Mouse (Mus musculus) midbrain, embryonic 12.5 days (tissue): ENCODE data around the gene Fkbp4. TPM values are rescaled to one million over a fixed set of nuclear protein-coding genes. Genes with fewer than 3 reads are reported as not detected.
"Not testable (repeated sequence)": the region's sequence is repeated elsewhere in the genome, so short reads cannot be mapped to it uniquely, and the experiment has no call there.

Source experiments
- ATAC-seq: fragments of 200-750 bp; cut with Nextera tagmentation; 2 replicates; pipeline ENCODE4 v1.8.0; 2017; ENCODE audit warnings: low read depth, moderate TSS enrichment, moderate library complexity; ENCODE audit not compliant: low FRiP score
- H3K27ac ChIP-seq: fragments of 300-500 bp; sonication (generic); replicated peaks from 2 replicates; pipeline ENCODE4 v1.5.1; 2016; ENCODE audit warnings: mild to moderate bottlenecking
- H3K27me3 ChIP-seq: fragments of 300-500 bp; sonication (generic); 2 replicates; pipeline ENCODE4 v1.6.1; 2016; ENCODE audit warnings: mild to moderate bottlenecking
- H3K36me3 ChIP-seq: fragments of 300-500 bp; sonication (generic); 2 replicates; pipeline ENCODE4 v1.6.1; 2016
- H3K4me1 ChIP-seq: fragments of 300-500 bp; sonication (generic); 2 replicates; pipeline ENCODE4 v1.6.1; 2016
- H3K4me2 ChIP-seq: fragments of 300-500 bp; sonication (generic); replicated peaks from 2 replicates; pipeline ENCODE4 v1.6.1; 2016; ENCODE audit warnings: mild to moderate bottlenecking, moderate library complexity
- H3K4me3 ChIP-seq: fragments of 300-500 bp; sonication (generic); 2 replicates; pipeline ENCODE4 v1.5.1; 2016; ENCODE audit warnings: mild to moderate bottlenecking
- H3K9ac ChIP-seq: fragments of 300-500 bp; sonication (generic); replicated peaks from 2 replicates; pipeline ENCODE4 v1.6.1; 2016; ENCODE audit warnings: mild to moderate bottlenecking, moderate library complexity
- H3K9me3 ChIP-seq: fragments of 300-500 bp; sonication (generic); 2 replicates; pipeline ENCODE4 v1.6.1; 2016; ENCODE audit warnings: mild to moderate bottlenecking
- WGBS: fragments of 180-500 bp; shearing (Covaris S2); methylation state at CpG from one replicate; pipeline ENCODE4 v1.1.7; 2016; 5-methylcytosine and 5-hydroxymethylcytosine counted together
- polyA plus RNA-seq: library from polyadenylated mRNA; unstranded; fragments of >200 nt; fragmentation: Nextera tagmentation; extraction: Ambion mirVana; gene quantifications from 2 replicates; pipeline ENCODE4 v1.2.1, GENCODE M21; 2016

Fkbp4 gene
- polyA plus RNA-seq, 1 experiment from 2014 or later, result 515 TPM

DNA sequence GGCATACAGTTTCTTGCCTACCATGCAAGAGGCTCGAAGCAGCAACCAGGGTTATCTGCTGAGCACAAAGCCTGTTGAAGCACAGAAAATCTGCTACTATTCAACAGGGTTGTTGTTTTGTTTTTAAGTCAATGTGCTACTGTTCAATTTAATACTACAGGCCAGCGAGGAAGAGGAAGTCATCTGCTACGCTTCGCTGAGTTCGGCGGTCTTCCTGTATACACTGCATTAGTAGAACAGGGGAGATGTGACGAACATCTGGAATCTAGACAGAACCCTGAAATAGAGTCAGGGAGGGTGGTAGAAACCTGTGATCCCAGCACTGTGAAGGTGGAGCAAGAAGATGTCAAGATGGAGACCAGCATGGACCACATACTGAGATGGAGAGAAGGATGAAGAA, 54.7 kb downstream of the Fkbp4 start:
- no peak for ATAC-seq
- Histone ChIP-seq H3K36me3 (no peaks in the 10 kb centered on the region), H3K4me1 (0 out of 2 replicates have a peak, but pooled peaks cover 4% of the 10 kb centered on the region), H3K4me2 (no peak overlapping the region), H3K9ac (no peak overlapping the region), H3K27me3 (no peaks in the 10 kb centered on the region), H3K4me3 (no peak overlapping the region), H3K27ac (no peak overlapping the region), H3K9me3 (no peaks in the 10 kb centered on the region)
- WGBS, result 77% methylated on average over 7 of the region's 7 CpGs

GRCm38 (mm10) chr6:128381254-128381653, 57.2 kb downstream of the Fkbp4 start:
- Histone ChIP-seq H3K9me3 (no peaks in the 10 kb centered on the region), H3K9ac (no peak overlapping the region), H3K27ac (no peak overlapping the region), H3K4me2 (no peak overlapping the region), H3K4me3 (no peak overlapping the region), H3K27me3 (no peaks in the 10 kb centered on the region), H3K36me3 (peaks cover 8% of the 10 kb centered on the region; the same call in 1 of the 2 replicates), H3K4me1 (no peaks in the 10 kb centered on the region)
- WGBS, result 77% methylated on average over 3 of the region's 3 CpGs
- ATAC-seq, result no peak

- not testable (repeated sequence) for H3K4me2 ChIP-seq, H3K4me3 ChIP-seq, H3K9me3 ChIP-seq, H3K9ac ChIP-seq, H3K4me1 ChIP-seq, ATAC-seq, H3K27me3 ChIP-seq, H3K27ac ChIP-seq
- WGBS, result 80% methylated on average over 1 of the region's 1 CpGs
- H3K36me3 ChIP-seq, result peaks cover 11% of the 10 kb centered on the region; the same call in 1 of the 2 replicates
Observed at GRCm38 (mm10) chr6:128380594-128381167, 57.8 kb downstream of the Fkbp4 start.

Other genes with a start within 250 kb of the Fkbp4 start
- 0.93 and 1.5 TPM in 2 replicates for gene Tead4, start 137.9 kb downstream of the Fkbp4 start, polyA plus RNA-seq
- gene Tulp3, start 82.8 kb downstream of the Fkbp4 start, polyA plus RNA-seq, result 19.0 and 19.7 TPM in 2 replicates
- gene Rhno1, start 75.8 kb downstream of the Fkbp4 start, polyA plus RNA-seq, result 159 and 171 TPM in 2 replicates
- gene Foxm1, start 75.7 kb downstream of the Fkbp4 start, polyA plus RNA-seq, result 61.0 and 67.7 TPM in 2 replicates
- 0.55 and 0.71 TPM in 2 replicates for gene Tex52, start 63.2 kb downstream of the Fkbp4 start, polyA plus RNA-seq
- gene Gm44596, start 63.2 kb downstream of the Fkbp4 start, polyA plus RNA-seq, result not detected in 2 replicates
- gene Nrip2, start 39.4 kb downstream of the Fkbp4 start, polyA plus RNA-seq, result 4.1 and 5.4 TPM in 2 replicates
- gene Itfg2, start 13.7 kb downstream of the Fkbp4 start, polyA plus RNA-seq, result 39.2 TPM in 2 replicates
- gene Pzp, start 88.0 kb upstream of the Fkbp4 start, polyA plus RNA-seq, result not detected in 2 replicates
- gene A2ml1, start 142.9 kb upstream of the Fkbp4 start, polyA plus RNA-seq, result not detected in 2 replicates
- not detected in 2 replicates for gene Klrb1a, start 184.9 kb upstream of the Fkbp4 start, polyA plus RNA-seq
- gene Clec2h, start 223.7 kb upstream of the Fkbp4 start, polyA plus RNA-seq, result not detected in 2 replicates